In genomic region chr9:96134916-96135315, GRCm38 (mm10) we compare ENCODE assay signal across 9 mouse cellular contexts. TPM values are rescaled to one million over a fixed set of nuclear protein-coding genes. Genes with fewer than 3 reads are reported as not detected.
DNase-seq lines count a peak whose midpoint lies in the region; ATAC-seq and TF ChIP-seq lines count a peak whose summit lies in the region.
"Had no signal": no experiment of that assay in that cellular context is flagged by ENCODE, and none has a peak within 500 bp of the region (broad histone marks: within the 10 kb centered on the region; RNA-seq: fewer than 3 reads in every experiment).

No protein-coding gene starts in this region.

- TF ChIP-seq EP300 in lung, postnatal 0 days (IDR thresholded peaks at IDR 0.05) = no peak

- H3K4me2 ChIP-seq in hindbrain, postnatal 0 days (ENCODE audit: low read depth, low read length) = no peak overlapping the region
- no peak overlapping the region for H3K4me2 ChIP-seq in hindbrain, embryonic 11.5 days (replicated peaks; ENCODE audit: low read depth, low read length)
- H3K4me2 ChIP-seq in lung, postnatal 0 days (replicated peaks; ENCODE audit: low read depth, low read length) = no peak overlapping the region
- H3K4me2 ChIP-seq in forebrain, embryonic 16.5 days (ENCODE audit: low read length) = no peak overlapping the region
- H3K4me2 ChIP-seq: liver, embryonic 13.5 days had no signal

- H3K4me1 ChIP-seq in hindbrain, postnatal 0 days (ENCODE audit: insufficient read depth, low read length) = no peaks in the 10 kb centered on the region
- no peaks in the 10 kb centered on the region for H3K4me1 ChIP-seq in hindbrain, embryonic 11.5 days (replicated peaks; ENCODE audit: control insufficient read depth, insufficient read depth, low read length)
- peaks cover 15% of the 10 kb centered on the region for H3K4me1 ChIP-seq in bone marrow macrophage, adult 2 months (ENCODE audit: control insufficient read depth, insufficient read depth, low read length)
- H3K4me1 ChIP-seq in lung, postnatal 0 days (ENCODE audit: insufficient read depth, low read depth, low read length) = no peaks in the 10 kb centered on the region
- no peaks in the 10 kb centered on the region for H3K4me1 ChIP-seq in forebrain, embryonic 16.5 days (replicated peaks; ENCODE audit: control insufficient read depth, insufficient read depth, low read length)
- H3K4me1 ChIP-seq: liver, embryonic 13.5 days had no signal

- TF ChIP-seq CTCF in hindbrain, postnatal 0 days (IDR thresholded peaks at IDR 0.05; ENCODE audit: low read depth) = no peak
- no peak for TF ChIP-seq CTCF in bone marrow macrophage, adult 2 months (IDR thresholded peaks at IDR 0.05; ENCODE audit: low read depth, low read length)
- TF ChIP-seq CTCF in lung, postnatal 0 days (IDR thresholded peaks at IDR 0.05) = no peak

- H3K36me3 ChIP-seq in hindbrain, postnatal 0 days (ENCODE audit: insufficient read depth, low read length) = no peaks in the 10 kb centered on the region
- H3K36me3 ChIP-seq in hindbrain, embryonic 11.5 days (ENCODE audit: control insufficient read depth, insufficient read depth, low read length) = no peaks in the 10 kb centered on the region
- no peaks in the 10 kb centered on the region for H3K36me3 ChIP-seq in lung, postnatal 0 days (ENCODE audit: insufficient read depth, low read length)
- no peaks in the 10 kb centered on the region for H3K36me3 ChIP-seq in forebrain, embryonic 16.5 days (ENCODE audit: control insufficient read depth, insufficient read depth)
- H3K36me3 ChIP-seq: liver, embryonic 13.5 days had no signal

- no peak for ATAC-seq in hindbrain, postnatal 0 days
- no peak for ATAC-seq in hindbrain, embryonic 11.5 days (ENCODE audit: low FRiP score)
- peak; percentile 87 for ATAC-seq in lung, postnatal 0 days
- no peak for ATAC-seq in forebrain, embryonic 16.5 days

- H3K9me3 ChIP-seq in hindbrain, postnatal 0 days (ENCODE audit: low read length) = no peaks in the 10 kb centered on the region
- no peaks in the 10 kb centered on the region for H3K9me3 ChIP-seq in hindbrain, embryonic 11.5 days (ENCODE audit: control insufficient read depth, low read length)
- H3K9me3 ChIP-seq in lung, postnatal 0 days (ENCODE audit: low read length) = no peaks in the 10 kb centered on the region
- H3K9me3 ChIP-seq in forebrain, embryonic 16.5 days (ENCODE audit: control insufficient read depth, low read length) = no peaks in the 10 kb centered on the region
- H3K9me3 ChIP-seq: liver, embryonic 13.5 days had no signal

- H3K27me3 ChIP-seq in hindbrain, postnatal 0 days (ENCODE audit: insufficient read depth, low read length) = no peaks in the 10 kb centered on the region
- no peaks in the 10 kb centered on the region for H3K27me3 ChIP-seq in hindbrain, embryonic 11.5 days (ENCODE audit: control insufficient read depth, insufficient read depth, low read length)
- no peaks in the 10 kb centered on the region for H3K27me3 ChIP-seq in lung, postnatal 0 days (replicated peaks; ENCODE audit: insufficient read depth, low read length)
- H3K27me3 ChIP-seq in forebrain, embryonic 16.5 days (replicated peaks; ENCODE audit: control insufficient read depth, insufficient read depth, low read length) = no peaks in the 10 kb centered on the region
- H3K27me3 ChIP-seq: liver, embryonic 13.5 days had no signal

- intact Hi-C loops in heart, postnatal 25 days (cut with DNase I) = no loop called here

- no peak overlapping the region for H3K4me3 ChIP-seq in hindbrain, postnatal 0 days (ENCODE audit: low read length)
- H3K4me3 ChIP-seq in hindbrain, embryonic 11.5 days (ENCODE audit: low read depth, low read length) = no peak overlapping the region
- H3K4me3 ChIP-seq in bone marrow macrophage, adult 2 months (ENCODE audit: insufficient read depth, low read length) = no peak overlapping the region
- no peak overlapping the region for H3K4me3 ChIP-seq in lung, postnatal 0 days (ENCODE audit: low read depth, low read length)
- H3K4me3 ChIP-seq in forebrain, embryonic 16.5 days (replicated peaks; ENCODE audit: low read length) = no peak overlapping the region
- H3K4me3 ChIP-seq: liver, embryonic 13.5 days had no signal

- no peak overlapping the region for H3K9ac ChIP-seq in hindbrain, postnatal 0 days (replicated peaks; ENCODE audit: low read length)
- no peak overlapping the region for H3K9ac ChIP-seq in hindbrain, embryonic 11.5 days (ENCODE audit: low read depth, low read length)
- no peak overlapping the region for H3K9ac ChIP-seq in lung, postnatal 0 days (replicated peaks; ENCODE audit: low read depth)
- no peak overlapping the region for H3K9ac ChIP-seq in forebrain, embryonic 16.5 days (replicated peaks; ENCODE audit: low read depth, low read length)
- H3K9ac ChIP-seq: liver, embryonic 13.5 days had no signal

- TF ChIP-seq POLR2A in bone marrow macrophage, adult 2 months (IDR thresholded peaks at IDR 0.05; ENCODE audit: borderline replicate concordance, low read depth, low read length) = no peak

- no peak overlapping the region for H3K27ac ChIP-seq in hindbrain, postnatal 0 days
- H3K27ac ChIP-seq in hindbrain, embryonic 11.5 days (ENCODE audit: low read depth, low read length) = no peak overlapping the region
- H3K27ac ChIP-seq in bone marrow macrophage, adult 2 months (ENCODE audit: insufficient read depth, low read depth, low read length) = peak overlapping the region; percentile 20
- H3K27ac ChIP-seq in lung, postnatal 0 days (ENCODE audit: low read length) = no peak overlapping the region
- H3K27ac ChIP-seq in forebrain, embryonic 16.5 days (ENCODE audit: low read length) = no peak overlapping the region
- H3K27ac ChIP-seq: liver, embryonic 13.5 days had no signal

- 58% methylated on average over 8 of the region's 8 CpGs for WGBS in hindbrain, postnatal 0 days
- whole genome bisulfite sequencing in hindbrain, embryonic 11.5 days = 87% methylated on average over 8 of the region's 8 CpGs
- WGBS in lung, postnatal 0 days = 42% methylated on average over 8 of the region's 8 CpGs
- WGBS in forebrain, embryonic 16.5 days = 42% methylated on average over 8 of the region's 8 CpGs

- DNase-seq in hindbrain, postnatal 0 days (ENCODE audit: low spot score) = peak; percentile 10
- no peak for DNase-seq in hindbrain, embryonic 11.5 days (ENCODE audit: low spot score)
- DNase-seq in heart, postnatal 25 days (ENCODE audit: low spot score) = peak; percentile 70
- peak; percentile 83 for DNase-seq in lung, postnatal 0 days (ENCODE audit: low spot score)
- peak; percentile 65 to 82 for DNase-seq in urinary bladder, postnatal 36 days (ENCODE audit: low spot score in 2 of 2)
- no peak for DNase-seq in cerebellum, adult 11 months
- DNase-seq: liver, embryonic 13.5 days had no signal

RNA-seq across cellular contexts. Expression of gene Gk5, which starts 15.8 kb away (rescaled TPM):
- total RNA-seq in hindbrain, postnatal 0 days (2014; rRNA removed) = 3.7 and 6.0 TPM in 2 replicates
- polyA plus RNA-seq in hindbrain, postnatal 0 days (2015; fragmentation: Nextera tagmentation; extraction: Ambion mirVana) = 2.1 and 2.7 TPM in 2 replicates
- polyA plus RNA-seq in hindbrain, embryonic 11.5 days (2014; fragmentation: Nextera tagmentation; extraction: Ambion mirVana) = 3.5 and 3.7 TPM in 2 replicates
- 2.6 TPM in 2 replicates for polyA plus RNA-seq in bone marrow macrophage, adult 2 months (2012; ENCODE audit: insufficient read depth, insufficient read length, missing spikeins)
- total RNA-seq in heart, postnatal 25 days (2021) = 1 to 10 TPM; 3.4 to 4.1 TPM
- 2.5 and 2.7 TPM in 2 replicates for polyA plus RNA-seq in lung, postnatal 0 days (2015; fragmentation: Nextera tagmentation; extraction: Ambion mirVana)
- polyA plus RNA-seq in forebrain, embryonic 16.5 days (2015; fragmentation: Nextera tagmentation; extraction: Ambion mirVana) = 2.7 and 2.8 TPM in 2 replicates

Comparison
In these comparisons a context has a peak if more than half of its experiments do, and no peak if none do; other contexts are left out.
1. DNase-seq: peak in hindbrain, postnatal 0 days (single experiment), heart, postnatal 25 days (single experiment), lung, postnatal 0 days (single experiment) and urinary bladder, postnatal 36 days (2 of 2); none in hindbrain, embryonic 11.5 days (single experiment) and cerebellum, adult 11 months (single experiment).